Mouse (Mus musculus) embryo, embryonic 10.5 days (tissue): Measurements from ENCODE around the gene Tnnt3.

ENCODE experiments used
- DNase-seq: peaks from one replicate; pipeline ENCODE4 v3.0.0-alpha.2; 2015; ENCODE audit warnings: low spot score

Tnnt3 gene

DNA sequence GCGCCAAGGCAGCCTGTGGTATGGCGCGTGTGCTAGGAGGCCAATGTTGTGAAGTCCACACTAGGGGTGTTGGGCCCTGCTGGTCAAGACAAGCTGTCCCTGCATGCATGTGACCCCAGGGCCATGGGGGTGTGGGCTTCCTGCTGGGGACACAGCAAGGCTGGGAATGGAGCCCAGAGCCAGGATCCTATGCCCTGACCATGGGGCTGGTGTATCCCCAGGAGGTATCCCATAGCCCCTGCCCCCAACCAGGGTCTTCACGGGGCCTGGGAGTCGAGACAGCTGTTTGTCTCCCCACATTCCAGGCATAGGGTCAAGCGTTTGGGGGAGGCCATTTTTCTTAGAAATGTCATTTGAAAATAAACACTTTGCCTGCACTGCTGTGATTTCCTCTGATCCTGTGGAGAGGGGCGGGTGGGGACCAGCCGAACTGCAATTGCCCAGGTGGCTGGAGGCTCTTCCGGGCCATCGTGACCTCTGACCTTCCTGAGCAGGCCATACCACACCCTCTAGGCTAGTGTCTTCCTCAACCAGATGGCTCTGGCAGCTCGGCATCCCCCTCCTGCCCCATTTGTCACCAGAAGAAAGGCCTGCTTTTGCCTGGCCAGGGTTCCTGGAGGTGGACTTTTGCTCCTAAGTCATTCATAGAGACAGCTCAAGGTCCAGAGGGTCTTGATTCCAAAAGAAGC, 66.5 kb downstream of the Tnnt3 start:
- DNase-seq: no peak
